Mouse (Mus musculus) limb, embryonic 10.5 days (tissue): ENCODE measurements at regions not wholly inside any gene's neighbourhood (a gene's known extent, or its start where the extent isn't known, plus 50 kb on each side); places are given as distances from the start of the nearest gene placed in this dataset.
"Not testable (repeated sequence)": the region's sequence is repeated elsewhere in the genome, so short reads cannot be mapped to it uniquely, and the experiment has no call there.

Experiments used
- DNase-seq: peaks from one replicate; pipeline ENCODE4 v3.0.0-alpha.2; 2017; ENCODE audit warnings: low spot score
- H3K27ac ChIP-seq: fragments of 300-500 bp; sonication (generic); 2 replicates; pipeline ENCODE4 v1.5.1; 2016; ENCODE audit warnings: mild to moderate bottlenecking
- H3K27me3 ChIP-seq: fragments of 300-500 bp; sonication (generic); 2 replicates; pipeline ENCODE4 v1.6.1; 2016; ENCODE audit warnings: low read depth, mild to moderate bottlenecking; ENCODE audit not compliant: poor library complexity, severe bottlenecking
- H3K36me3 ChIP-seq: fragments of 300-500 bp; sonication (generic); 2 replicates; pipeline ENCODE4 v1.6.1; 2016; ENCODE audit warnings: mild to moderate bottlenecking, moderate library complexity
- H3K4me1 ChIP-seq: fragments of 300-500 bp; sonication (generic); 2 replicates; pipeline ENCODE4 v1.6.1; 2016
- H3K4me3 ChIP-seq: fragments of 300-500 bp; sonication (generic); 2 replicates; pipeline ENCODE4 v1.5.1; 2016; ENCODE audit warnings: mild to moderate bottlenecking, moderate library complexity
- H3K9me3 ChIP-seq: fragments of 300-500 bp; sonication (generic); replicated peaks from 2 replicates; pipeline ENCODE4 v1.6.1; 2016; ENCODE audit warnings: mild to moderate bottlenecking
- WGBS: fragments of 180-500 bp; shearing (Covaris S2); methylation state at CpG from one replicate; pipeline ENCODE4 v1.1.7; 2016; 5-methylcytosine and 5-hydroxymethylcytosine counted together

GRCm38 (mm10) chr10:11515144-11515543 is 171.9 kb downstream of the Epm2a start:
- DNase-seq: no peak
- no peaks in the 10 kb centered on the region for H3K9me3 ChIP-seq
- H3K27ac ChIP-seq: no peak overlapping the region
- WGBS: 84% methylated on average over 7 of the region's 7 CpGs
- no peak overlapping the region for H3K4me3 ChIP-seq
- H3K4me1 ChIP-seq: no peaks in the 10 kb centered on the region
- H3K36me3 ChIP-seq: no peaks in the 10 kb centered on the region
- H3K27me3 ChIP-seq: no peaks in the 10 kb centered on the region

- 56% methylated on average over 2 of the region's 2 CpGs for WGBS
- no peaks in the 10 kb centered on the region for H3K36me3 ChIP-seq
- H3K27me3 ChIP-seq: no peaks in the 10 kb centered on the region
- no peaks in the 10 kb centered on the region for H3K4me1 ChIP-seq
- H3K27ac ChIP-seq: no peak overlapping the region
- no peak for DNase-seq
- H3K4me3 ChIP-seq: no peak overlapping the region
- no peaks in the 10 kb centered on the region for H3K9me3 ChIP-seq
Measured at GRCm38 (mm10) chr10:11517122-11517521, 173.9 kb downstream of the Epm2a start.

- H3K27me3 ChIP-seq: no peaks in the 10 kb centered on the region
- no peak overlapping the region for H3K4me3 ChIP-seq
- no peaks in the 10 kb centered on the region for H3K4me1 ChIP-seq
- H3K27ac ChIP-seq: no peak overlapping the region
- no peak for DNase-seq
- no peaks in the 10 kb centered on the region for H3K9me3 ChIP-seq
- WGBS: 93% methylated on average over 1 of the region's 1 CpGs
- no peaks in the 10 kb centered on the region for H3K36me3 ChIP-seq
Measured at GRCm38 (mm10) chr10:11531343-11531742, 188.1 kb downstream of the Epm2a start.

- DNase-seq, H3K9me3 ChIP-seq, H3K4me3 ChIP-seq, H3K27ac ChIP-seq, H3K4me1 ChIP-seq, H3K27me3 ChIP-seq, H3K36me3 ChIP-seq: not testable (repeated sequence)
- 93% methylated on average over 15 of the region's 15 CpGs for WGBS
Measured at GRCm38 (mm10) chr10:11555376-11555775, 212.2 kb downstream of the Epm2a start.

- Histone ChIP-seq H3K36me3 (no peaks in the 10 kb centered on the region), H3K27ac (no peak overlapping the region), H3K27me3 (no peaks in the 10 kb centered on the region), H3K9me3 (no peaks in the 10 kb centered on the region), H3K4me1 (no peaks in the 10 kb centered on the region), H3K4me3 (no peak overlapping the region)
- WGBS: 80% methylated on average over 4 of the region's 4 CpGs
- no peak for DNase-seq
Measured at GRCm38 (mm10) chr10:11570523-11571055, 227.4 kb downstream of the Epm2a start.

GRCm38 (mm10) chr10:11608451-11608850 is 265.2 kb downstream of the Epm2a start:
- no peaks in the 10 kb centered on the region for H3K36me3 ChIP-seq
- H3K27ac ChIP-seq: no peak overlapping the region
- no peaks in the 10 kb centered on the region for H3K4me1 ChIP-seq
- H3K27me3 ChIP-seq: no peaks in the 10 kb centered on the region
- no peaks in the 10 kb centered on the region for H3K9me3 ChIP-seq
- H3K4me3 ChIP-seq: no peak overlapping the region
- WGBS: 95% methylated on average over 1 of the region's 1 CpGs
- DNase-seq: no peak

GRCm38 (mm10) chr10:11609092-11609491 is 265.9 kb downstream of the Epm2a start:
- not testable (repeated sequence) for H3K27me3 ChIP-seq, H3K36me3 ChIP-seq, DNase-seq, H3K4me1 ChIP-seq, H3K27ac ChIP-seq, H3K4me3 ChIP-seq, H3K9me3 ChIP-seq
- WGBS: 94% methylated on average over 20 of the region's 20 CpGs

GRCm38 (mm10) chr10:11648151-11648550 is 304.9 kb downstream of the Epm2a start:
- 94% methylated on average over 1 of the region's 1 CpGs for WGBS
- no peaks in the 10 kb centered on the region for H3K4me1 ChIP-seq
- DNase-seq: no peak
- no peaks in the 10 kb centered on the region for H3K9me3 ChIP-seq
- H3K36me3 ChIP-seq: no peaks in the 10 kb centered on the region
- H3K27me3 ChIP-seq: no peaks in the 10 kb centered on the region
- no peak overlapping the region for H3K4me3 ChIP-seq
- no peak overlapping the region for H3K27ac ChIP-seq

- Histone ChIP-seq H3K27me3 (no peaks in the 10 kb centered on the region), H3K4me3 (no peak overlapping the region), H3K4me1 (no peaks in the 10 kb centered on the region), H3K36me3 (no peaks in the 10 kb centered on the region), H3K27ac (no peak overlapping the region), H3K9me3 (no peaks in the 10 kb centered on the region)
- no peak for DNase-seq
- WGBS: 68% methylated on average over 1 of the region's 1 CpGs
Measured at GRCm38 (mm10) chr10:11660056-11660770, 317.0 kb downstream of the Epm2a start.

- no peaks in the 10 kb centered on the region for H3K4me1 ChIP-seq
- no peak for DNase-seq
- no peaks in the 10 kb centered on the region for H3K36me3 ChIP-seq
- H3K4me3 ChIP-seq: no peak overlapping the region
- 80% methylated on average over 5 of the region's 5 CpGs for WGBS
- no peaks in the 10 kb centered on the region for H3K9me3 ChIP-seq
- no peak overlapping the region for H3K27ac ChIP-seq
- H3K27me3 ChIP-seq: no peaks in the 10 kb centered on the region
Measured at GRCm38 (mm10) chr10:11661660-11662250, 318.6 kb downstream of the Epm2a start.

GRCm38 (mm10) chr10:11709742-11710141 is 366.5 kb downstream of the Epm2a start:
- H3K27me3 ChIP-seq: no peaks in the 10 kb centered on the region
- no peak overlapping the region for H3K27ac ChIP-seq
- WGBS: 88% methylated on average over 2 of the region's 2 CpGs
- H3K4me3 ChIP-seq: no peak overlapping the region
- H3K4me1 ChIP-seq: no peaks in the 10 kb centered on the region
- DNase-seq: no peak
- no peaks in the 10 kb centered on the region for H3K36me3 ChIP-seq
- no peaks in the 10 kb centered on the region for H3K9me3 ChIP-seq

GRCm38 (mm10) chr10:11724775-11725174 is 381.6 kb downstream of the Epm2a start:
- Histone ChIP-seq H3K27ac (no peak overlapping the region), H3K4me1 (no peaks in the 10 kb centered on the region), H3K9me3 (no peaks in the 10 kb centered on the region), H3K4me3 (no peak overlapping the region), H3K27me3 (no peaks in the 10 kb centered on the region), H3K36me3 (no peaks in the 10 kb centered on the region)
- WGBS: 80% methylated on average over 7 of the region's 7 CpGs
- DNase-seq: no peak

- 92% methylated on average over 2 of the region's 2 CpGs for WGBS
- H3K9me3 ChIP-seq: no peaks in the 10 kb centered on the region
- DNase-seq: no peak
- no peaks in the 10 kb centered on the region for H3K36me3 ChIP-seq
- H3K4me1 ChIP-seq: no peaks in the 10 kb centered on the region
- no peaks in the 10 kb centered on the region for H3K27me3 ChIP-seq
- no peak overlapping the region for H3K4me3 ChIP-seq
- H3K27ac ChIP-seq: no peak overlapping the region
Measured at GRCm38 (mm10) chr10:11729536-11729935, 386.3 kb downstream of the Epm2a start.
